Comparison of ENCODE assay signal across 8 mouse cellular contexts in genomic region chrX:111895084-111895779, GRCm38 (mm10). TPM values are rescaled to one million over a fixed set of nuclear protein-coding genes. Genes with fewer than 3 reads are reported as not detected.
DNase-seq lines count a peak whose midpoint lies in the region; ATAC-seq and TF ChIP-seq lines count a peak whose summit lies in the region.

No protein-coding gene starts in this region.

- no peak overlapping the region for H3K27ac ChIP-seq in kidney, adult 2 months (ENCODE audit: insufficient read depth, low read depth, low read length)
- H3K27ac ChIP-seq in embryonic facial prominence, embryonic 11.5 days (replicated peaks; ENCODE audit: low read depth, low read length): no peak overlapping the region
- H3K27ac ChIP-seq in hindbrain, postnatal 0 days: no peak overlapping the region
- no peak overlapping the region for H3K27ac ChIP-seq in midbrain, postnatal 0 days (ENCODE audit: low read depth, low read length)

- TF ChIP-seq POLR2A in kidney, adult 2 months (IDR thresholded peaks at IDR 0.05; ENCODE audit: low read depth, low read length): no peak

- no peaks in the 10 kb centered on the region for H3K27me3 ChIP-seq in kidney, adult 2 months (replicated peaks; ENCODE audit: control insufficient read depth, insufficient read depth, low read length)
- no peaks in the 10 kb centered on the region; the same call in 1 of the 2 replicates for H3K27me3 ChIP-seq in embryonic facial prominence, embryonic 11.5 days (ENCODE audit: control insufficient read depth, insufficient read depth, low read length)
- H3K27me3 ChIP-seq in hindbrain, postnatal 0 days (ENCODE audit: insufficient read depth, low read length): no peaks in the 10 kb centered on the region
- H3K27me3 ChIP-seq in midbrain, postnatal 0 days (ENCODE audit: insufficient read depth, low read length): no peaks in the 10 kb centered on the region

- H3K9ac ChIP-seq in embryonic facial prominence, embryonic 11.5 days (replicated peaks; ENCODE audit: low read length): 0 out of 2 replicates have a peak overlapping the region, but pooled peaks have one; percentile 34
- H3K9ac ChIP-seq in hindbrain, postnatal 0 days (replicated peaks; ENCODE audit: low read length): peak overlapping the region; percentile 33
- H3K9ac ChIP-seq in midbrain, postnatal 0 days (replicated peaks; ENCODE audit: low read length, poor library complexity, severe bottlenecking): no peak overlapping the region

- H3K4me1 ChIP-seq in kidney, adult 2 months (ENCODE audit: control insufficient read depth, insufficient read depth, low read length): no peaks in the 10 kb centered on the region
- H3K4me1 ChIP-seq in embryonic facial prominence, embryonic 11.5 days (ENCODE audit: control insufficient read depth, insufficient read depth, low read length): no peaks in the 10 kb centered on the region
- H3K4me1 ChIP-seq in hindbrain, postnatal 0 days (ENCODE audit: insufficient read depth, low read length): no peaks in the 10 kb centered on the region
- no peaks in the 10 kb centered on the region for H3K4me1 ChIP-seq in midbrain, postnatal 0 days (ENCODE audit: insufficient read depth, low read length)

- peak; percentile 5 for DNase-seq in kidney, postnatal 10 days
- DNase-seq in kidney, adult 2 months: no peak
- DNase-seq in embryonic facial prominence, embryonic 11.5 days (ENCODE audit: low spot score): peak; percentile 8
- DNase-seq in hindbrain, postnatal 0 days (ENCODE audit: low spot score): peak; percentile 2
- DNase-seq in midbrain, postnatal 0 days (ENCODE audit: low spot score): no peak
- no peak for DNase-seq in ovary, postnatal 14 days (ENCODE audit: low spot score)
- DNase-seq in lung, postnatal 14 days: no peak
- DNase-seq in layer of hippocampus, postnatal 14 days (ENCODE audit: low spot score in 2 of 2): no peak

- no peaks in the 10 kb centered on the region for H3K9me3 ChIP-seq in embryonic facial prominence, embryonic 11.5 days (replicated peaks; ENCODE audit: control insufficient read depth, low read length)
- no peaks in the 10 kb centered on the region for H3K9me3 ChIP-seq in hindbrain, postnatal 0 days (ENCODE audit: low read length)
- H3K9me3 ChIP-seq in midbrain, postnatal 0 days (ENCODE audit: low read length): no peaks in the 10 kb centered on the region

- 2% methylated on average over 52 of the region's 70 CpGs for WGBS in kidney, adult 2 months
- 23% methylated on average over 34 of the region's 70 CpGs for WGBS in embryonic facial prominence, embryonic 11.5 days
- 38% methylated on average over 48 of the region's 70 CpGs for WGBS in hindbrain, postnatal 0 days
- WGBS in midbrain, postnatal 0 days: 27% methylated on average over 51 of the region's 70 CpGs

- TF ChIP-seq CTCF in kidney, adult 2 months (conservative IDR thresholded peaks at IDR 0.05; ENCODE audit: insufficient read depth, insufficient read length, low read depth, low read length): no peak
- no peak for TF ChIP-seq CTCF in hindbrain, postnatal 0 days (IDR thresholded peaks at IDR 0.05; ENCODE audit: low read depth)
- no peak for TF ChIP-seq CTCF in midbrain, postnatal 0 days (IDR thresholded peaks at IDR 0.05)

- H3K4me3 ChIP-seq in kidney, adult 2 months (ENCODE audit: insufficient read depth, low read depth, low read length): no peak overlapping the region
- peak overlapping the region; percentile 33 for H3K4me3 ChIP-seq in embryonic facial prominence, embryonic 11.5 days (ENCODE audit: low read depth, low read length)
- H3K4me3 ChIP-seq in hindbrain, postnatal 0 days (ENCODE audit: low read length): peak overlapping the region; percentile 45
- H3K4me3 ChIP-seq in midbrain, postnatal 0 days (ENCODE audit: low read depth, low read length): peak overlapping the region; percentile 39

- H3K4me2 ChIP-seq in embryonic facial prominence, embryonic 11.5 days (ENCODE audit: low read depth, low read length): peak overlapping the region; percentile 67
- peak overlapping the region; percentile 64 for H3K4me2 ChIP-seq in hindbrain, postnatal 0 days (ENCODE audit: low read depth, low read length)
- H3K4me2 ChIP-seq in midbrain, postnatal 0 days (ENCODE audit: low read depth, low read length, poor library complexity, severe bottlenecking): peak overlapping the region; percentile 70

- peak; percentile 59; the same call in 1 of the 2 replicates for ATAC-seq in embryonic facial prominence, embryonic 11.5 days (replicated peaks; ENCODE audit: insufficient number of reproducible peaks, low FRiP score, low TSS enrichment, low read depth)
- ATAC-seq in hindbrain, postnatal 0 days: peak; percentile 49
- peak; percentile 44; the same call in 1 of the 2 replicates for ATAC-seq in midbrain, postnatal 0 days (ENCODE audit: low FRiP score)

- no peaks in the 10 kb centered on the region for H3K36me3 ChIP-seq in kidney, adult 2 months (ENCODE audit: control insufficient read depth, insufficient read depth, low read length)
- no peaks in the 10 kb centered on the region for H3K36me3 ChIP-seq in embryonic facial prominence, embryonic 11.5 days (replicated peaks; ENCODE audit: control insufficient read depth, insufficient read depth, low read depth, low read length)
- H3K36me3 ChIP-seq in hindbrain, postnatal 0 days (ENCODE audit: insufficient read depth, low read length): no peaks in the 10 kb centered on the region
- no peaks in the 10 kb centered on the region for H3K36me3 ChIP-seq in midbrain, postnatal 0 days (ENCODE audit: insufficient read depth, low read length)

RNA-seq across cellular contexts. Expression of gene Gm45194, which starts 4.0 kb away (rescaled TPM):
- polyA plus RNA-seq in kidney, adult 2 months (2012; rRNA removed): not detected in 2 replicates
- polyA plus RNA-seq in embryonic facial prominence, embryonic 11.5 days (2014; fragmentation: Nextera tagmentation; extraction: Ambion mirVana): 0.25 and 0.36 TPM in 2 replicates
- total RNA-seq in hindbrain, postnatal 0 days (2014; rRNA removed): 0.47 and 0.84 TPM in 2 replicates
- 0.39 and 0.49 TPM in 2 replicates for polyA plus RNA-seq in hindbrain, postnatal 0 days (2015; fragmentation: Nextera tagmentation; extraction: Ambion mirVana)
- 0.66 and 1.1 TPM in 2 replicates for total RNA-seq in midbrain, postnatal 0 days (2014; rRNA removed)
- 0.18 and 0.62 TPM in 2 replicates for polyA plus RNA-seq in midbrain, postnatal 0 days (2015; fragmentation: Nextera tagmentation; extraction: Ambion mirVana)
- total RNA-seq in layer of hippocampus, postnatal 14 days (2021): under 1 TPM in 1 of 2 experiments, not detected in 1; 0.19 TPM

Comparison
In these comparisons a context has a peak if more than half of its experiments do, and no peak if none do; other contexts are left out.
1. DNase-seq: peak in kidney, postnatal 10 days (single experiment), embryonic facial prominence, embryonic 11.5 days (single experiment) and hindbrain, postnatal 0 days (single experiment); none in kidney, adult 2 months (single experiment), midbrain, postnatal 0 days (single experiment), ovary, postnatal 14 days (single experiment), lung, postnatal 14 days (single experiment) and layer of hippocampus, postnatal 14 days (0 of 2).
2. Peak in every context shown above with its lines, with median percentiles within 50 percentile points of each other: ATAC-seq and H3K4me2 ChIP-seq.